In genomic region chr3:117574529-117575252, GRCm38 (mm10) we compare ENCODE assay signal across 8 mouse cellular contexts. TPM values are rescaled to one million over a fixed set of nuclear protein-coding genes. Genes with fewer than 3 reads are reported as not detected.
DNase-seq lines count a peak whose midpoint lies in the region; ATAC-seq lines count a peak whose summit lies in the region.

Gene Plppr5, plus strand, starts transcription at chr3:117574836.

- peak within 1 kb of the TSS; percentile 50 for H3K4me3 ChIP-seq in forebrain, embryonic 15.5 days
- peak within 1 kb of the TSS; percentile 52 for H3K4me3 ChIP-seq in intestine, embryonic 14.5 days (ENCODE audit: low read depth, low read length)
- H3K4me3 ChIP-seq in liver, embryonic 13.5 days (replicated peaks): peak within 1 kb of the TSS; percentile 45

- peak within 1 kb of the TSS; percentile 76 for H3K9ac ChIP-seq in forebrain, embryonic 15.5 days (replicated peaks)
- H3K9ac ChIP-seq in intestine, embryonic 14.5 days (ENCODE audit: low read length): peak within 1 kb of the TSS; percentile 48
- no peak within 1 kb of the TSS for H3K9ac ChIP-seq in liver, embryonic 13.5 days

- peak within 1 kb of the TSS; percentile 65 for H3K27ac ChIP-seq in forebrain, embryonic 15.5 days (replicated peaks)
- no peak within 1 kb of the TSS for H3K27ac ChIP-seq in intestine, embryonic 14.5 days (ENCODE audit: low read depth)
- no peak within 1 kb of the TSS for H3K27ac ChIP-seq in liver, embryonic 13.5 days

- no peaks in the 10 kb centered on the region for H3K9me3 ChIP-seq in forebrain, embryonic 15.5 days
- no peaks in the 10 kb centered on the region for H3K9me3 ChIP-seq in intestine, embryonic 14.5 days (ENCODE audit: control insufficient read depth, low read length)
- H3K9me3 ChIP-seq in liver, embryonic 13.5 days (replicated peaks): no peaks in the 10 kb centered on the region

- H3K4me2 ChIP-seq in forebrain, embryonic 15.5 days (replicated peaks): peak within 1 kb of the TSS; percentile 59
- peak within 1 kb of the TSS; percentile 96 for H3K4me2 ChIP-seq in intestine, embryonic 14.5 days (ENCODE audit: low read length)
- H3K4me2 ChIP-seq in liver, embryonic 13.5 days: peak within 1 kb of the TSS; percentile 60

- no peaks in the 10 kb centered on the region for H3K36me3 ChIP-seq in forebrain, embryonic 15.5 days
- H3K36me3 ChIP-seq in intestine, embryonic 14.5 days (ENCODE audit: control insufficient read depth, insufficient read depth, low read length): no peaks in the 10 kb centered on the region
- H3K36me3 ChIP-seq in liver, embryonic 13.5 days: no peaks in the 10 kb centered on the region

- H3K27me3 ChIP-seq in forebrain, embryonic 15.5 days: no peaks in the 10 kb centered on the region
- H3K27me3 ChIP-seq in intestine, embryonic 14.5 days (replicated peaks; ENCODE audit: control insufficient read depth, insufficient read depth, low read length): peaks cover 24% of the 10 kb centered on the region
- peaks cover 31% of the 10 kb centered on the region for H3K27me3 ChIP-seq in liver, embryonic 13.5 days

- WGBS in forebrain, embryonic 15.5 days: 23% methylated on average over 20 of the region's 20 CpGs
- WGBS in intestine, embryonic 14.5 days: 24% methylated on average over 20 of the region's 20 CpGs
- WGBS in liver, embryonic 13.5 days (ENCODE audit: insufficient replicate concordance): 22% methylated on average over 20 of the region's 20 CpGs

- ATAC-seq in forebrain, embryonic 15.5 days (replicated peaks): peak; percentile 79
- peak; percentile 35; the same call in 1 of the 2 replicates for ATAC-seq in intestine, embryonic 14.5 days (replicated peaks; ENCODE audit: low FRiP score, low TSS enrichment, low read depth)
- ATAC-seq in liver, embryonic 13.5 days (ENCODE audit: low read depth): no peak

- DNase-seq in layer of hippocampus, adult 18-20 months (ENCODE audit: low spot score in 2 of 2): peak; percentile 28 to 57
- DNase-seq in layer of hippocampus, adult 9-11 months: no peak
- peak; percentile 42 for DNase-seq in adrenal gland, postnatal 14 days
- peak; percentile 68 for DNase-seq in intestine, embryonic 14.5 days (ENCODE audit: low spot score)
- DNase-seq in liver, embryonic 13.5 days: no peak
- peak; percentile 67 for DNase-seq in right cerebral cortex, postnatal 4 days
- no peak for DNase-seq in thymus, postnatal 25 days

- H3K4me1 ChIP-seq in forebrain, embryonic 15.5 days: peaks cover 10% of the 10 kb centered on the region; the same call in 1 of the 2 replicates
- H3K4me1 ChIP-seq in intestine, embryonic 14.5 days (replicated peaks; ENCODE audit: control insufficient read depth, insufficient read depth, low read length): no peaks in the 10 kb centered on the region
- H3K4me1 ChIP-seq in liver, embryonic 13.5 days (replicated peaks): no peaks in the 10 kb centered on the region

RNA-seq across cellular contexts. Expression of gene Plppr5, which starts in this region (rescaled TPM):
- 10 to 100 TPM; 32.8 to 35.6 TPM for total RNA-seq in layer of hippocampus, adult 18-20 months (2021)
- total RNA-seq in adrenal gland, postnatal 14 days (2021): 0.41 and 0.86 TPM in 2 replicates
- polyA plus RNA-seq in forebrain, embryonic 15.5 days (2015; fragmentation: Nextera tagmentation; extraction: Ambion mirVana): 7.0 and 7.4 TPM in 2 replicates
- polyA plus RNA-seq in intestine, embryonic 14.5 days (2014; fragmentation: Nextera tagmentation; extraction: Ambion mirVana): 1.3 and 1.4 TPM in 2 replicates
- 0.03 and 0.10 TPM in 2 replicates for polyA plus RNA-seq in liver, embryonic 13.5 days (2015; fragmentation: Nextera tagmentation; extraction: Ambion mirVana)

Comparison
In these comparisons a context has a peak if more than half of its experiments do, and no peak if none do; other contexts are left out.
1. RNA of gene Plppr5 (total RNA-seq): 32.8 to 35.6 TPM in layer of hippocampus, adult 18-20 months; 0.41 to 0.86 TPM in adrenal gland, postnatal 14 days; every median in the first group is over 10 times any median in the second.
2. DNase-seq: peak in layer of hippocampus, adult 18-20 months (2 of 2), intestine, embryonic 14.5 days (single experiment) and right cerebral cortex, postnatal 4 days (single experiment); none in layer of hippocampus, adult 9-11 months (single experiment), liver, embryonic 13.5 days (single experiment) and thymus, postnatal 25 days (single experiment).
3. Peak in DNase-seq in adrenal gland, postnatal 14 days; RNA of the gene not detected or under 1 TPM.
4. Peak in every context shown above with its lines, with median percentiles within 50 percentile points of each other: H3K4me2 ChIP-seq and H3K4me3 ChIP-seq.